Mouse (Mus musculus) MEL (cell line): ENCODE data around the gene Rnf126. TPM values are rescaled to one million over a fixed set of nuclear protein-coding genes. Genes with fewer than 3 reads are reported as not detected.
A peak's percentile ranks its signal among the peaks of the same experiment; 100 is the strongest.

Experiments used
- DNase-seq: peaks from one replicate; pipeline ENCODE4 v3.0.0; 2011; ENCODE audit warnings: low read depth, low spot score
- H3K27ac ChIP-seq: 2 replicates; pipeline ENCODE4 v1.5.1; 2012; ENCODE audit warnings: low read depth, mild to moderate bottlenecking, control low read depth, low read length, moderate library complexity; ENCODE audit not compliant: control insufficient read depth
- H3K27me3 ChIP-seq, 2 experiments: fragments of 150-350 bp in 1 of 2; sonication (generic) in 1 of 2; 2 replicates each; pipeline ENCODE4 v1.6.1; 2012; ENCODE audit warnings: low read length in 2 of 2, mild to moderate bottlenecking in 2 of 2, improper control_type of control experiment in 1 of 2, moderate library complexity in 1 of 2; ENCODE audit not compliant: insufficient read depth in 2 of 2, control insufficient read depth in 1 of 2
- H3K36me3 ChIP-seq, 2 experiments: 2 replicates each; pipeline ENCODE4 v1.6.1; 2012 to 2014; ENCODE audit warnings: low read length in 2 of 2, improper control_type of control experiment in 1 of 2, inconsistent platforms in 1 of 2, mild to moderate bottlenecking in 1 of 2; ENCODE audit not compliant: insufficient read depth in 2 of 2, control insufficient read depth in 1 of 2
- H3K4me1 ChIP-seq, 2 experiments: fragments of 150-350 bp in 1 of 2; sonication (generic) in 1 of 2; 2 replicates each; pipeline ENCODE4 v1.6.1; 2012; ENCODE audit warnings: low read length in 2 of 2, improper control_type of control experiment in 1 of 2, mild to moderate bottlenecking in 1 of 2; ENCODE audit not compliant: insufficient read depth in 2 of 2, control insufficient read depth in 1 of 2
- H3K4me3 ChIP-seq, 2 experiments: fragments of 150-350 bp in 1 of 2; sonication (generic) in 1 of 2; 2 replicates each; pipeline ENCODE4 v1.5.1; 2012; ENCODE audit warnings: low read depth in 2 of 2, low read length in 2 of 2, mild to moderate bottlenecking in 2 of 2, moderate library complexity in 2 of 2, control low read depth in 1 of 2, improper control_type of control experiment in 1 of 2; ENCODE audit not compliant: control insufficient read depth in 1 of 2, insufficient read depth in 1 of 2
- H3K79me2 ChIP-seq: 2 replicates; pipeline ENCODE4 v1.6.1; 2012; ENCODE audit warnings: mild to moderate bottlenecking, low read length, moderate library complexity; ENCODE audit not compliant: control insufficient read depth, poor library complexity, insufficient read depth
- H3K9ac ChIP-seq: 2 replicates; pipeline ENCODE4 v1.6.1; 2012; ENCODE audit warnings: low read depth, mild to moderate bottlenecking, control low read depth, low read length, moderate library complexity; ENCODE audit not compliant: control insufficient read depth, poor library complexity, severe bottlenecking
- H3K9me3 ChIP-seq: fragments of 150-350 bp; sonication (generic); replicated peaks from 2 replicates; pipeline ENCODE4 v1.6.1; 2012; ENCODE audit warnings: mild to moderate bottlenecking, low read length, improper control_type of control experiment, moderate library complexity; ENCODE audit not compliant: insufficient read depth
- BHLHE40 ChIP-seq: IDR thresholded peaks from 2 replicates; pipeline ENCODE4 v1.6.1; 2012; ENCODE audit warnings: low read depth, mild to moderate bottlenecking, inconsistent platforms, low read length, improper control_type of control experiment, borderline replicate concordance
- CHD1 ChIP-seq: IDR thresholded peaks from 2 replicates; pipeline ENCODE4 v1.6.1; 2012; ENCODE audit warnings: low read depth, mild to moderate bottlenecking, inconsistent platforms, low read length, improper control_type of control experiment
- CHD2 ChIP-seq: IDR thresholded peaks from 2 replicates; pipeline ENCODE4 v1.6.1; 2011; ENCODE audit warnings: low read length, improper control_type of control experiment
- CTCF ChIP-seq, 3 experiments: IDR thresholded peaks in 2 of 3; conservative IDR thresholded peaks in 1 of 3; 2 replicates each; pipeline ENCODE4 v1.5.1; 2011 to 2012; ENCODE audit warnings: low read length in 3 of 3, low read depth in 2 of 3, mild to moderate bottlenecking in 2 of 3, improper control_type of control experiment in 1 of 3, inconsistent platforms in 1 of 3, mixed read lengths in 1 of 3, moderate library complexity in 1 of 3; ENCODE audit not compliant: control insufficient read depth in 1 of 3, insufficient read depth in 1 of 3, poor library complexity in 1 of 3, severe bottlenecking in 1 of 3
- ELF1 ChIP-seq: IDR thresholded peaks from 2 replicates; pipeline ENCODE4 v1.6.1; 2014; ENCODE audit warnings: low read depth, mild to moderate bottlenecking, inconsistent platforms, low read length, improper control_type of control experiment, moderate library complexity
- EP300 ChIP-seq, 2 experiments: IDR thresholded peaks; 2 replicates each; pipeline ENCODE4 v1.6.1; 2011; ENCODE audit warnings: improper control_type of control experiment in 2 of 2, low read length in 2 of 2, low read depth in 1 of 2, mild to moderate bottlenecking in 1 of 2
- ETS1 ChIP-seq: IDR thresholded peaks from 2 replicates; pipeline ENCODE4 v1.6.1; 2012; ENCODE audit warnings: low read depth, mild to moderate bottlenecking, inconsistent platforms, low read length, improper control_type of control experiment, moderate library complexity
- KAT2A ChIP-seq: conservative IDR thresholded peaks from 2 replicates; pipeline ENCODE4 v1.6.1; 2012; ENCODE audit warnings: low read depth, low read length, improper control_type of control experiment, inconsistent platforms
- MAFK ChIP-seq: IDR thresholded peaks from 2 replicates; pipeline ENCODE4 v1.6.1; 2011; ENCODE audit warnings: low read depth, mild to moderate bottlenecking, low read length, improper control_type of control experiment, borderline replicate concordance
- MAX ChIP-seq: IDR thresholded peaks from 2 replicates; pipeline ENCODE4 v1.6.1; 2011; ENCODE audit warnings: low read length, improper control_type of control experiment
- MEF2A ChIP-seq: IDR thresholded peaks from 2 replicates; pipeline ENCODE4 v1.6.1; 2014; ENCODE audit warnings: low read depth, mild to moderate bottlenecking, inconsistent platforms, low read length, improper control_type of control experiment; ENCODE audit not compliant: poor library complexity, insufficient replicate concordance, severe bottlenecking; ENCODE audit errors: extremely low read depth
- MYB ChIP-seq: IDR thresholded peaks from 2 replicates; pipeline ENCODE4 v1.6.1; 2011; ENCODE audit warnings: mild to moderate bottlenecking, low read depth, low read length, improper control_type of control experiment
- NELFE ChIP-seq: IDR thresholded peaks from 2 replicates; pipeline ENCODE4 v1.6.1; 2011; ENCODE audit warnings: low read depth, low read length, improper control_type of control experiment
- NRF1 ChIP-seq: IDR thresholded peaks from 2 replicates; pipeline ENCODE4 v1.6.1; 2014; ENCODE audit warnings: low read depth, mild to moderate bottlenecking, inconsistent platforms, low read length, improper control_type of control experiment, moderate library complexity; ENCODE audit not compliant: poor library complexity, insufficient read depth, severe bottlenecking
- RAD21 ChIP-seq: IDR thresholded peaks from 2 replicates; pipeline ENCODE4 v1.6.1; 2011; ENCODE audit warnings: mild to moderate bottlenecking, low read depth, low read length, improper control_type of control experiment
- RCOR1 ChIP-seq: IDR thresholded peaks from 2 replicates; pipeline ENCODE4 v1.6.1; 2012; ENCODE audit warnings: low read depth, mild to moderate bottlenecking, inconsistent platforms, low read length, improper control_type of control experiment
- SIN3A ChIP-seq: IDR thresholded peaks from 2 replicates; pipeline ENCODE4 v1.6.1; 2012; ENCODE audit warnings: low read length, improper control_type of control experiment, inconsistent platforms
- TBP ChIP-seq: IDR thresholded peaks from 2 replicates; pipeline ENCODE4 v1.8.0; 2011; ENCODE audit warnings: low read depth, low read length, improper control_type of control experiment
- TCF12 ChIP-seq: IDR thresholded peaks from 2 replicates; pipeline ENCODE4 v1.6.1; 2014; ENCODE audit warnings: low read depth, mild to moderate bottlenecking, inconsistent platforms, low read length, improper control_type of control experiment, moderate library complexity
- UBTF ChIP-seq: IDR thresholded peaks from 2 replicates; pipeline ENCODE4 v1.6.1; 2012; ENCODE audit warnings: low read depth, mild to moderate bottlenecking, inconsistent platforms, low read length, improper control_type of control experiment, moderate library complexity, borderline replicate concordance; ENCODE audit not compliant: insufficient read depth
- USF1 ChIP-seq: IDR thresholded peaks from 2 replicates; pipeline ENCODE4 v1.6.1; 2014; ENCODE audit warnings: low read depth, mild to moderate bottlenecking, inconsistent platforms, low read length, improper control_type of control experiment, moderate library complexity
- ZC3H11A ChIP-seq: IDR thresholded peaks from 2 replicates; pipeline ENCODE4 v1.6.1; 2012; ENCODE audit warnings: low read depth, mild to moderate bottlenecking, inconsistent platforms, low read length, improper control_type of control experiment
- ZKSCAN1 ChIP-seq: IDR thresholded peaks from 2 replicates; pipeline ENCODE4 v1.6.1; 2012; ENCODE audit warnings: low read depth, mild to moderate bottlenecking, inconsistent platforms, low read length, improper control_type of control experiment, moderate library complexity
- ZMIZ1 ChIP-seq: IDR thresholded peaks from 2 replicates; pipeline ENCODE4 v1.6.1; 2012; ENCODE audit warnings: low read depth, mild to moderate bottlenecking, inconsistent platforms, low read length, improper control_type of control experiment, moderate library complexity
- ZNF384 ChIP-seq: IDR thresholded peaks from 2 replicates; pipeline ENCODE4 v1.6.1; 2012; ENCODE audit warnings: low read depth, mild to moderate bottlenecking, inconsistent platforms, low read length, improper control_type of control experiment
- polyA plus RNA-seq, 2 experiments: library from polyadenylated mRNA; stranded (reverse) in 1 of 2; unstranded in 1 of 2; fragments of >175 nt in 1 of 2; fragments of >200 nt in 1 of 2; gene quantifications; 2 replicates each; pipeline versions ENCODE4 v1.2.1 to v1.2.4; 2012; ENCODE audit warnings: low replicate concordance in 2 of 2, low read depth in 1 of 2; ENCODE audit not compliant: insufficient read length in 2 of 2, insufficient read depth in 1 of 2, missing spikeins in 1 of 2
- total RNA-seq: library from RNA; depleted of rRNA; stranded (reverse); fragments of 300-350 nt; gene quantifications from 2 replicates; pipeline ENCODE4 v1.2.3, GENCODE M21; 2012

Gene Rnf126
- total and polyA plus RNA-seq, 3 experiments: 84.8 to 184 (median 174) TPM

DNA sequence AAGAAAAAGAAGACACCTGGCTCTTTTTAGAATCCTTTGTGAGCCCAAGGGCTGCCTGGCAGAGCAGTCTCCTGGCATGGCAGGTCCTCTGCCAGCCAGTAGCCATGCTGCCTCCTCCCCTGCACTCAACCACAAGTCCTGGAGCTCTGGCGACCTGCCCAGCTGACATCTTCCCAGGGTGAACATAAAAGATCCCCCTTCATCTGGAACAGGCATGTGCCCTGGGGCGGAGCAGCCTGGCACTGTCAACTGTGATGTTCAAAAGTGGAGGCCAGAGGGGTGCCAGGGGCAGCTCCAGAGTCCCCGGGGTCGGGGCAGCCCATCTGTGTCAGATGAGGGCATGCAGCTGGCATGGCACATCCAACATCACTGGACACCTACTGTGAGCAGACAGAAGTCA is 51.8 kb downstream of the Rnf126 start (continued):
- TF ChIP-seq NRF1 (no peak), TCF12 (no peak)

- TF ChIP-seq TCF12 (no peak), RCOR1 (no peak), ZMIZ1 (no peak; the same call in 1 of the 2 replicates), NELFE (peak; percentile 37; the same call in 1 of the 2 replicates), ZNF384 (no peak), CHD2 (no peak; the same call in 1 of the 2 replicates)
- TF ChIP-seq, all 39 proteins: peak for 1
- Histone ChIP-seq H3K4me3 (no peak overlapping the region), H3K9me3 (no peaks in the 10 kb centered on the region), H3K27ac (no peak overlapping the region), H3K36me3 (peaks cover 0 to 6% of the 10 kb centered on the region in 2 experiments; a peak in 2 of 4 replicates), H3K4me1 (peaks cover 0 to 9% of the 10 kb centered on the region in 2 experiments; a peak in 2 of 4 replicates), H3K79me2 (peaks cover 4% of the 10 kb centered on the region), H3K27me3 (no peaks in the 10 kb centered on the region), H3K9ac (no peak overlapping the region)
- DNase-seq: peak; percentile 51
These were observed 53.6 kb downstream of the Rnf126 start for GRCm38 (mm10) chr10:79713163-79713562.

DNA sequence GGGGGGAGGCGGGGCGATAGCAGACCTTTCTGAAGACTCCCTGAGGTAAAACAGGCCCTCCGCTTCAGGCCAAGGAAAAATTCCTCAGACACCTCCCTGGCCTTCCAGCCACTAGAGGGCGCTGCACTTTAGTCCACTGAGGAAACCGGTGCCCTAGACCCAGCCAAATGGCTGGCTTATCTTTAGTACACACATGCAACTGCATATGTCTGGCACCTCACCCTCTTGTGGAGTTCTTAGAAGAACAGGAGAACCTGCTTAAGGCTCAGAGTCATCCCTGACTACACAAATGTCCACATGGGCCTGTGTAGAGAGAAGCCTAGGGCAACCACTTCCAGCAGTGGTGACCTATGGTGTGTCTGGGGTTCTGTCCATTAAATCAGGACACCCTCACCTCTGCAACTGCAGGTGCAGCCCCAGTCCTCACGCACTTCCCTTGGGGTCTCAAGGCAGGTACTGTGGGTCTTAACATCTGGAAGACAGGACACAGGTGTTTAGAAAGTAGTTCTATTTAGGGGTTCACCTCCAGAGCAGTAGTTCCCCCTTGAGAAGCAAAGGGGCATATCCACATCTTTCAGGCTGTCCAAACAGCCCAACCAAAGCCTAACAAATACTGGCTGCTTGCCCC is 54.1 kb downstream of the Rnf126 start:
- no peak overlapping the region for H3K4me3 ChIP-seq
- 0 out of 2 replicates have a peak overlapping the region, but pooled peaks have one; percentile 22 for H3K27ac ChIP-seq
- peaks cover 0 to 9% of the 10 kb centered on the region in 2 experiments; a peak in 2 of 4 replicates for H3K4me1 ChIP-seq
- H3K9me3 ChIP-seq: no peaks in the 10 kb centered on the region
- DNase-seq: peak; percentile 93
- no peaks in the 10 kb centered on the region for H3K27me3 ChIP-seq
- H3K36me3 ChIP-seq: peaks cover 0 to 6% of the 10 kb centered on the region in 2 experiments; a peak in 2 of 4 replicates
- H3K9ac ChIP-seq: no peak overlapping the region
- peaks cover 8% of the 10 kb centered on the region for H3K79me2 ChIP-seq
- TF ChIP-seq MEF2A: no peak
- no peak for TF ChIP-seq ZKSCAN1
- no peak for TF ChIP-seq KAT2A
- TF ChIP-seq SIN3A: no peak; the same call in 1 of the 2 replicates
- TF ChIP-seq ZNF384: no peak
- TF ChIP-seq EP300 (IDR thresholded peaks at IDR 0.05; ENCODE audit: low read depth in 1 of 2, low read length in 2 of 2): peak in 1 of 2 experiments; percentile 70; a peak in 2 of 4 replicates
- no peak for TF ChIP-seq MAFK
- peak; percentile 52; the same call in 1 of the 2 replicates for TF ChIP-seq BHLHE40
- TF ChIP-seq RAD21: peak; percentile 18
- TF ChIP-seq MAX: no peak
- TF ChIP-seq MYB: no peak
- no peak for TF ChIP-seq NELFE
- TF ChIP-seq RCOR1: no peak
- no peak for TF ChIP-seq CHD1
- no peak for TF ChIP-seq TBP
- TF ChIP-seq ETS1: peak; percentile 52; the same call in 1 of the 2 replicates
- no peak for TF ChIP-seq UBTF
- TF ChIP-seq CTCF (IDR thresholded peaks at IDR 0.05 in 2 of 3, conservative IDR thresholded peaks at IDR 0.05 in 1 of 3; ENCODE audit: control insufficient read depth in 1 of 3, insufficient read depth in 1 of 3, low read depth in 2 of 3, low read length in 3 of 3, poor library complexity in 1 of 3, severe bottlenecking in 1 of 3): peak; percentile 75 to 94 (median 84)
- TF ChIP-seq USF1: no peak
- TF ChIP-seq NRF1: 0 out of 2 replicates have a peak, but pooled peaks have one; percentile 7
- TF ChIP-seq ZC3H11A: no peak
- 0 out of 2 replicates have a peak, but pooled peaks have one; percentile 21 for TF ChIP-seq CHD2
- no peak for TF ChIP-seq ELF1
- peak; percentile 77 for TF ChIP-seq ZMIZ1
